Mouse (Mus musculus): ENCODE measurements around the gene Crygs.
A peak's percentile ranks its signal among the peaks of the same experiment; 100 is the strongest.
"Not testable (repeated sequence)": the region's sequence is repeated elsewhere in the genome, so short reads cannot be mapped to it uniquely, and the experiment has no call there.

The Crygs gene

DNA sequence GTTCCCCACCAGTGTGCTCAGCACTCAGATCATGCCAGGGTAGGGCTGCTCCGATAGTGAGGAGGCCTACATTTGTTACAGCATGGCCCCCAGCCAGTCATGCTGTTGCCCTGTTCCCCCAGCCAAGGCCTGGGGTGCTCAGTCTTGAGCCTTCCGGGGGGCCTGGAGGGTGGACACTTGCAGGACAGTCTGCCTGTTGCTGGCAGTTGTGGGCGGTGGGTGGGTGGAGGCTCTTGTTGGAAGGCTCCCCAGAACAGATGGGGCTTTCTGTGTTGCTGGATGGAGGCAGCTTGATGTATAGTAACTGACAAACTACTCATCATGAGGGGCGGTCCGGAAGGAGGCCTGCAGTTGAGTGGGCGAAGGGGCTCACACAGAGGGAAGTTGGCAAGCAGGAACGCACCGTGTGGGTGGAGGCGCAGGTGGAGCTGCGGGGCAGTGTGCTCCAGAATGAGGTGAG is 21.4 kb downstream of the Crygs start:
- peak; percentile 77 for DNase-seq (ENCODE audit: low spot score)

DNA sequence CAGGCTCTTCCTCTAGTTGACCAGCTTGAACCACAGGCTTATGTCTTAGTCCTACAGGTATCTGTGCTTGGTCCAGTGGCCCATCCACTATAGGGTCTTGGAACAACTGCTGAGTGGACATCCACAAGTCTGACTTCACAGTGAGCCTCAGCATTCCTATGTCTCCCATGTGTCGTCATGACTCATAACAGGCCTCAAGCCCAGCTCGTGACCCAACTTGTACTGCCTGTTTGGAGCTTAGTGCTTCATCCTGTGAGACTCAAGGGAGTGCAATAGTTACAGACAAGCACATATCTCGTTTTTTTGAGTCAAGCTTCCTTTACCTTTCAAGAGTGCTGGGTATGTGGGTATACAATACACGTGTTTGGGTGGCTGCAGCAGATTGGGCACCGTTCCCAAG is 28.7 kb downstream of the Crygs start:
- DNase-seq (ENCODE audit: low spot score) = no peak

DNA sequence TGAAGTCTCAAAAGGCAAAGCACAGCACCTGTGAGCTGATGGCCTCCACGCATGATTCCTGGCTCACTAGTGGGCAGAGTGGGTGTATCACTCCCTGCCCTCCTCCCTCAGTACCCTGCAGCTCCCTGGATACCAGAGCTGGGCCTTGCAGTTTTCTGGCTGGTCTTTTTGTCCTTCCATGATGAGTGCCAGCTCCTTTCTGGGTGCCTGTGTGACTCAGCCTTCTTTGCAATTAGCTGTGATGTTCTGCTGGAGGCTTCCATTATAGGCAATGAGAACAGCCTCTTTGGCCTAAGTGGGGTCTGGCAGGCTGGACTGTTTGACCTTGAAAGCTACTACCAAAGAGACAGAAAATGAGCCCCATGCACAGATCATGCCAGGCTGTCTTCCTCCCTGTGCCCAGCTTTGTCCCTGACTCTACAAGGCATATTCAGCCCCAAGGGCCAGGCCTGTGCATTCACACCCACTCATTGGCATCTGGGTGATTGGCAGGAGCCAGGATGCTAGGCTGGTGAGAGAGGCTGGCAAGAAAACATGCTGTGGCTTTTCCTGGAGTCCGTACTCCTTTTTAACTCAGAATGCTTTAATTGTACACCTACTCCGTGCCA is 32.0 kb downstream of the Crygs start:
- DNase-seq (ENCODE audit: low spot score) = peak; percentile 63

DNA sequence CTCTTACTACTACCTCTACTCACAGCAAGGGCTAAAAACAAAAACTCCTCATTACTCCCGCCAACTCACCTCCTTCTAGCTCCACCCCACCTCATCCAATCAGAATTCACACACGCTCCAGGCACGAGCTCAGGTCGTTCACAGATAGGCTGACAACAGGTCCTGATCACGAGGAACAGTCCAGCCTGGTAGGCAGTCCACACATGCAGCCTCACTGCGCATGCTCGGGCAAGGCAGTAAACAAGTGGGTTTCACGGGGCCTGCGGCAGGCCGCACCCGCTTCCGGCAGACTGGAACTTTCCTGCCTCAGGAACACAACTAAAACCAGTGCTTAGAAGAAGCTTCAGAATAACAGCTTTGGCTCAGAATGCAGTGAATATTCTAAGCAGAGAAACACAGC is 33.1 kb downstream of the Crygs start:
- DNase-seq (ENCODE audit: low spot score) = not testable (repeated sequence)

DNA sequence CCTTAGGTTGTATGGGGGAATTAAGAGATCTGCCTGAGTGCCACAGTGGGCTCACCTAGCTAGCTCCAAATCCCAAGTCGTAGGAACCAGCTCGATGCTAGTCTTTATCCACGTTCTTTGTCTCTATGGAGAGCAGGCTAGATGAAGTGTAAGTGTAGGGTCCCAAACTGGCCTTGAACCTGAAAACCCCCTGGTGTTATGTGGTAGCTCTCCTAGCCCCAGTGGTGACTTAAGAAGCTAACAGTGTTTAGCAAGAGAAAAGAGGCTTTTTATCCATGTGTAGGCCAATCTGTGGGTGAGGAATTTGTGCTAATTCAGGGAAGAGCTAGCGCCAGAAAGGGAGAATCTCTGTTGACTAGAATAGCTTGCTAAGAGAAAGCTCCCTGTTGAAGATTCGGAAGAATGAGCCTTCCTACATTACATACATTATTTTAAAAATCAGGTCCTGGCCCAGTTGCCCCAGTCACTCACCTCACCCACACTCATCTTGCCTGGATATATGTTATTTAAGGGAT is 35.8 kb downstream of the Crygs start:
- DNase-seq (ENCODE audit: low spot score) = no peak

DNA sequence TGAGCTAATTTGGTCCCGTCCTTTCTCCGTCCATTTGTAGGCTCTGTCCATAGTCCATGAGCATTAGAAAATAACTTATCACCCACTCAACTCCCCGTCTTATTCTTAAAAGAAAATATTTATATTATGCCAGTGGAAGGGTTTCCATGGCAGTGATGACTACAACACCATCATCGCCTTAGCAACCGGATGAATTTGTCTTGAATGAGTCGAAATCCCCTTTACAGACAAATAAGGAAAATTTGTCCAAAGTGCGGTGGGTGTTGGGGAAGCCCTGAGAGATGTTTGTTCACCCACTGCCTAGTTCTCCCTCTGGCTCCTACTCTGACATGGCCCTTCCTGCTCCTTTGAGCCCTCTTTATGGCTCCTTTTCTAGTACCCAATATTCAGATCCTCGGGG is 42.7 kb downstream of the Crygs start:
- DNase-seq (ENCODE audit: low spot score) = no peak

DNA sequence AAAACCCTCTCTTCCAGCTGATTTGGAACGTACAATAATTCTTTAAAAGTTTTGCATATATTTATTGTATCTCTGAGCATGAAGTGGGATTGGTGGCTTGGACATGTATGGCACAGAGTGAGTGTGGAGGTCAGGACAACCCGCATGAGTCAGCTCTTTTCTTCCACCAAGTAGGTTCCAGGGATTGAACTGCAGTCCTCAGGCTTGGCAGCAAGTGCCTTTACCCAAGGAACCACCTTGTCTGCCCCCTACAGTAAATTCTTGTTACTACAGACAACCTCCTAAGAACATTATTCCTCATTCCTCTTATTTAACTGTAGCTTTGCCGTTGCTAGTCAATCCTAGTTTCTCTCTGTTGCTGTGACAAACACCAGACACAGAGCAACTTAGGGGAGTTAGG is 44.0 kb downstream of the Crygs start:
- no peak for DNase-seq (ENCODE audit: low spot score)

DNA sequence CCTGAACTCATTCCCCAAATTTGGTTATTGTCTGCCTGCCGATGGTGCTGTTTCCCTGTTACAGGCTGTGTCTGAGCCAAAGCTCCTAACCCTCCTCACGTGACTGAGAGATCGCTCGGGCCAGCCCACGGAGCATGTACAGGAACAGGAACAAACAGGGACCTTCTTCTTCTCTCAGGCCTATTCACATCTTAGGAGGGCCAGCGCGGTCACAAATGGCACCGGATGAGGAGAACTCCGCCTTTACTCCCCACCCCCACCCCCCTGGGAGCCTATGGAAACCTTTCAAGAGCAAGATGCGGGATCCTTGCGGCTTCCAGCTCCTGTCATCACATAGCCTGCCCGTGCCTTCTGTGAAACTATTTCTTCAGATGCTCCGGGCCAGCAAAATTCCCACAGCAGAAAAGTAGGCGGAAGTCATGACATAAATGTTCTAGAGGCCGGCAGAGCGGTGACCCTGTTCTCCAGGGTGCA is 44.6 kb downstream of the Crygs start:
- no peak for DNase-seq (ENCODE audit: low spot score)

DNA sequence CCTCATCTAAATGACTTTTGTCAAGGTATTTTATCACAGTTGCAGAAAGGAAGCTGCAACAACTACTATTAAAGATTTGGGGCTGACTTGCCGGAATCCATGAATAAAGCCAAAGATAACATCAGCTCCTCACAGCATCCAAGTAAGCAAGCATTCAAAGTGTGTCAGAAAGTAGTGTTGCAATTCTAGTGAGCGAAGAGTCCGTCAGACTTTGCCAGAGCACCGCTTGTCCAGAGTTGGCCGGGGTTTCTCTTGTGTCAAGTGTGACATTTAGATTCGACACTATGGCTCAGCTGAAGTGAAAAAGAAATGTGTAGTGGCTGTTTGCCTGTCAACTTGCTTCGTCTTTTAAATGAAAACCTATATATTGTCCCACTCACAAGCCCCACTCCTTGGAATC is 45.8 kb downstream of the Crygs start:
- DNase-seq (ENCODE audit: low spot score) = no peak
